Mouse (Mus musculus) lung, adult 2 months (tissue): ENCODE data around the gene Osbp2. TPM values are rescaled to one million over a fixed set of nuclear protein-coding genes. Genes with fewer than 3 reads are reported as not detected.
A peak's percentile ranks its signal among the peaks of the same experiment; 100 is the strongest.

Experiments used
- DNase-seq: peaks from one replicate; pipeline ENCODE4 v3.0.0; 2022
- H3K4me1 ChIP-seq: fragments of 200-500 bp; 2 replicates; pipeline ENCODE4 v1.6.1; 2011; ENCODE audit warnings: low read length; ENCODE audit not compliant: control insufficient read depth, insufficient read depth
- H3K4me3 ChIP-seq: fragments of 200-500 bp; replicated peaks from 2 replicates; pipeline ENCODE3; 2011; ENCODE audit warnings: low read depth, mild to moderate bottlenecking, control low read depth, low read length; ENCODE audit errors: extremely low read depth
- CTCF ChIP-seq: fragments of 200-500 bp; IDR thresholded peaks from 2 replicates; pipeline ENCODE4 v1.5.1; 2011; ENCODE audit warnings: mild to moderate bottlenecking, low read length, control low read depth; ENCODE audit not compliant: insufficient read depth
- POLR2A ChIP-seq: fragments of 200-500 bp; IDR thresholded peaks from 2 replicates; pipeline ENCODE4 v1.6.1; 2011; ENCODE audit warnings: low read depth, mild to moderate bottlenecking, control low read depth, low read length, borderline replicate concordance; ENCODE audit errors: extremely low read depth
- WGBS: fragments of 180-500 bp; shearing (Covaris S2); methylation state at CpG from one replicate; pipeline ENCODE4 v1.1.7; 2018; 5-methylcytosine and 5-hydroxymethylcytosine counted together
- polyA plus RNA-seq: library from polyadenylated mRNA; depleted of rRNA; stranded (reverse); fragments of >200 nt; gene quantifications from 2 replicates; pipeline ENCODE4 v1.2.3, GENCODE M21; 2012

Gene Osbp2
- polyA plus RNA-seq, 1 experiment = 0.58 TPM

DNA sequence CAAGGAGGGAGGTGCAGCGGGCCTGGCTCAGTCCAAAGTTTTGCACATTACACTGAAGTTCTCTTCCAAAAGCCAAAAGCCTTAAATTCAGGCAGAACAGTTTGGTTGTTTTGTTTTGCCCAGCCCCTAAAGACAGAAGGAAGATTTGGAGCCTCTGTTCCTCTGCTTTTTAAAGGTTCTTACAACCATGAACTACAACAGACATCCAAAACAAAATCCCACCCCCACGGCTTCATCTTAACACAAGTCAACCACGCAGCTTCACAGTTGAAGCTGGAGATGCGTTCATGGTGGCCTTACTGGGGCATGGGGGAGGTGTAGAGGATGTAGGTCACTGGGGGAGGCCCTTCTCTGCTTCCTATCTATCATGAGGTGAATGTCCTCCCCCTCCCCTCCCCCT, 11.8 kb downstream of the Osbp2 start:
- H3K4me1 ChIP-seq = no peaks in the 10 kb centered on the region
- TF ChIP-seq CTCF (no peak), POLR2A (no peak)
- DNase-seq = no peak
- WGBS = 71% methylated on average over 4 of the region's 4 CpGs
- no peak overlapping the region for H3K4me3 ChIP-seq

DNA sequence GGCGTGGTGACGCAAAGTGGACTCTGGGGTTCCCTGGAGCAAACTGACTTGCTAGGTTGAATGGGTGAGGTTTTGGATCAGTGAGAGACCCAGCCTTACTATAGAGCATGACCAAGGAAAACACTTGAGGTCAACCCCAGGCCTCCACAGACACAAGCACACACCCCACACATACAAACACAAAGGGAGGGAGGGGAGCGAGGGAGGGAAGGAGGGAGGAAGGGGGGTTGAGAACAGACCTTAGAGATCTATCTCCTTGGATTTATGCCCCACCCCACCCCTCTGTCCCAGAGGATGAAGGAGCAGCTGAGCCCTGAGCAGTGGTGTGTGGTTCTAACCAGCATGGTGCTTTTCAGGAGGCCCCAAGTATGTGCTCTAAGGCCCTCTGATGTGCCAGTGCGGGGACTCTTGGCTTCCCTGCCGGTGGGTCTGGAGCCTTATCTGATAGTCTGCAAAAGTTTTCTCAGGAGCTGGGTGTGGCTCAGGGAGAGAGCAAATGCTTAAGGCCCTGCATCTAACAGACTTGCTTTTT, 12.9 kb downstream of the Osbp2 start:
- H3K4me3 ChIP-seq = no peak overlapping the region
- 60% methylated on average over 5 of the region's 5 CpGs for WGBS
- no peak for TF ChIP-seq CTCF
- TF ChIP-seq POLR2A = no peak
- DNase-seq = no peak
- H3K4me1 ChIP-seq = no peaks in the 10 kb centered on the region

DNA sequence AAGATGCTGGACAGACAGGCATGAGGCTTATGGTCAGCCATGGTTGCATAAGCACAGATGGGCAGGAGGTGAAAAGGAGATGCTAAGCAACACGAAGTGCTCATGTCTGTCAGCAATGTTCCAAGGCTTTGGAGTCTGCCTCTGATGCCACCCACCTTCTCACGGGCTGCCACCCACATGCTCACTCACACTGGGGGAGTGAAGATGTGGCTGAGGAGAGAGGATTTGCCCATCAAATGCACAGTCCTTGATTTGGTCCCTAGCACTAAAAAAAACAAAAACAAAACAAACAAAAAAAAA, 13.4 kb downstream of the Osbp2 start:
- DNase-seq = no peak
- TF ChIP-seq POLR2A (no peak), CTCF (no peak)
- Histone ChIP-seq H3K4me3 (no peak overlapping the region), H3K4me1 (no peaks in the 10 kb centered on the region)
- WGBS = 75% methylated on average over 2 of the region's 2 CpGs

DNA sequence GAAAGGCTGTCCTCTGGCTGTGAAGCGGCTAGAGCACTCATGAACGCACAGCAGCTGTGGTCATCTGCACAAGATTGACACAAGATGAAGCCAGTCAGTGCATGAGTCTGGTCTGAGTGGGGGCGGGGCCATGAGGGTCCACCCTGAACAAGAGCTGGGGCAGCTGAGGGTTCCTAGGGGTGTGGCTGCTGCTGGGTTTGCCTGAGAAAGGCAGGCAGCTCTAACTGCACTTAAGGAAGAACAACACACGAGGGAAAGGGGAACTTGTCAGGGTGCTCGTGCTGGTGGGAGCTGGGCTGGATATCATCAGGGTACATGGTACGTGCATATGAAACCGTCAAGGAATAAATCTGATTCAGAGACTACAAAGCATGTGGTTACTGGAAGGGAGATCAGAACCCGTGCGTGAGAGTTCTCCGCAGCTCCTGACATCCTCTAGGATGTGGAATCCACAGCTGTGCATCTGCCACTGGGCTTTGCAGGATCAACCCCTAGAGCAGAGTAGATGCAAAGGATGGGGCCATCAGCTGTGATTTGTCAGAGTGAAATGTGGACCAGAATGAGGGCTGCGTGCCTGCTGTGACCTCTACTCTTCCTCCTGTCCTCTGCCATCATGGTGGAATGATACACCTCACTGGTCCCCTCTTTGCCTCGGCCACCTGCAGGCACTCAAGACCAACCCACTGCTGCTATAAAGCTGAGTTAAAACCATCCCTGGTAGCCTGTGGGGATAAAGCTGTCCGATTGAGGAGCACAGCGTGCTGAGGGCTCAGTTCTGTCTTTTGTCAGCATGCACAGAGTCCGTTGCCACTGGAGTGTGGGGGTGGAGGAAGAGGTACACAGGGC, 14.0 kb downstream of the Osbp2 start:
- no peak overlapping the region for H3K4me3 ChIP-seq
- no peak for TF ChIP-seq CTCF
- no peak for TF ChIP-seq POLR2A
- WGBS = 76% methylated on average over 15 of the region's 15 CpGs
- H3K4me1 ChIP-seq = no peaks in the 10 kb centered on the region
- DNase-seq = no peak

DNA sequence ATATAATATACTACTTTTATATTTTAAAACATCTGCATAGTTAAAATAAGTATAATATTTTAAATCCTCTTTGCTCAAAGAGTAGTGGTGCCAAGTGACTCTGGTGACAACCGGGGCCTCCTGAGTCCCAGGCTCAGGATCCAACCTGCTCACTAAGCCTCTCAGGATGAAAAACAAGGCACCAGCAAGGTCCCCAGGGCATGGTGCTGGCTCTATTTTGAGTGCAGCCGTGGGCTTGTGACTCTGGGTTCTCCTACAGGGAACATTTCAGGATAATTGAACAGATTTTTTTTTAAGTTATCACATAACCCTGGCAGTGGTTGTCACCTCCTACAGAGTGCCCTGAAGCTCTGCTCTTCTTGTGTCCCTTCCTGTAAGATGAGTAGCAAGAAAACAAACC, 17.4 kb downstream of the Osbp2 start:
- DNase-seq = no peak
- no peaks in the 10 kb centered on the region for H3K4me1 ChIP-seq
- WGBS = 63% methylated on average over 2 of the region's 2 CpGs
- H3K4me3 ChIP-seq = no peak overlapping the region
- TF ChIP-seq POLR2A (no peak), CTCF (no peak)

DNA sequence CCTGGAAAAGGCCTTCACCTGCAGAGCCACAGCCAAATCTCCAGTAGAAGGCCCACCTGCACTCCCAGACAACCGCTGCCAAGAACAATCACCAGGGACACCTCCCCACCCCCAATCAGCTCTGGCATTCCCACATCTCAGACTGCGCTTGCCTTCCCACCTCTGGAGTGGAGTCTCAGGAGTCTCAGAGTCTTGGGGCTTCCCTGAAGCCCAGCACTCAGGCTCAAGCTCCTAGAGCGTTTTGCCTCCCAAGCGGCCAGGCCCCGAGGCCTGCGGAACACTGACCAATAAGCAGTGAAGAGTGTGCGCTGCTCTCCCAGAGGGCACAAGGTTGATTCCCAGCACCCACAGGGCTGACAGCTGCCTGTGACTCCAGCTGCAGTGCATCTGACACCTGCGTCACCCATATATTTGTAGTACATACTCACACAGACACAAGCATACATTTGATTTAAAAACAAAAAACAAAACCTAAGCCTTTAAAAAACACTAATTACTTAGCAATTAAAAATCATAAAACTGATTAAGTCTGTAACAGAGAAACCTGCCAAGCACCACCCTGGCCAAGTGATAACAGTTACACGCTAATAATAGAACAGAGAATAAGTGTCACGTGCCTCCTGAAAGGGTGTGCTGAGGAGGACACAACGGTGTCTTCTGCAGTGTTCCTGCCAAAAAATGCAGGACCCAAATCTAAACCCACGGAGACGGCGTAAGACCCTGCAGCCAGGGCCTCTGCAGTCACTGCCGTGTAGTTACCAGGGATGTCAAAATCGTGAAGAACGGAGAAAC, 19.6 kb downstream of the Osbp2 start:
- Histone ChIP-seq H3K4me1 (no peaks in the 10 kb centered on the region), H3K4me3 (no peak overlapping the region)
- no peak for TF ChIP-seq POLR2A
- no peak for TF ChIP-seq CTCF
- 78% methylated on average over 17 of the region's 17 CpGs for WGBS
- no peak for DNase-seq

DNA sequence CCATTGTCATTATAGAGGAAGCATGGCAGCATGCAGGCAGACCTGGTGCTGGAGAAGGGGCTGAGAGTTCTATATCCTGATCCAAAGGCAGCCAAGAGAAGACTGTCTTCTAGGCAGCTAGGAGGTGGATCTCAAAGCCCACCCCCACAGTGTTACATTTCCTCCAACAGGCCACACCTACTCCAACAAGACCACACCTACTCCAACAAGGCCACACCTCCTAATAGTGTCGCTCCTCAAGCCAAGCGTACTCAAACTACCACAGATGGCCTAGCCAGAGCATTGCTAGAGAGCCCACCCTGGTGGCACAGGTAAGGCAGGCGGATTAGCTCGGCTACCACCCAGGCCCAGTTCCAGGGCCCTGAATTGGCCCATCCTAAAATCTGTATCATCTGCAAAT, 28.4 kb downstream of the Osbp2 start:
- no peak for TF ChIP-seq POLR2A
- no peak for TF ChIP-seq CTCF
- Histone ChIP-seq H3K4me3 (no peak overlapping the region), H3K4me1 (peaks cover 3% of the 10 kb centered on the region; the same call in 1 of the 2 replicates)
- DNase-seq = no peak
- 67% methylated on average over 4 of the region's 4 CpGs for WGBS

DNA sequence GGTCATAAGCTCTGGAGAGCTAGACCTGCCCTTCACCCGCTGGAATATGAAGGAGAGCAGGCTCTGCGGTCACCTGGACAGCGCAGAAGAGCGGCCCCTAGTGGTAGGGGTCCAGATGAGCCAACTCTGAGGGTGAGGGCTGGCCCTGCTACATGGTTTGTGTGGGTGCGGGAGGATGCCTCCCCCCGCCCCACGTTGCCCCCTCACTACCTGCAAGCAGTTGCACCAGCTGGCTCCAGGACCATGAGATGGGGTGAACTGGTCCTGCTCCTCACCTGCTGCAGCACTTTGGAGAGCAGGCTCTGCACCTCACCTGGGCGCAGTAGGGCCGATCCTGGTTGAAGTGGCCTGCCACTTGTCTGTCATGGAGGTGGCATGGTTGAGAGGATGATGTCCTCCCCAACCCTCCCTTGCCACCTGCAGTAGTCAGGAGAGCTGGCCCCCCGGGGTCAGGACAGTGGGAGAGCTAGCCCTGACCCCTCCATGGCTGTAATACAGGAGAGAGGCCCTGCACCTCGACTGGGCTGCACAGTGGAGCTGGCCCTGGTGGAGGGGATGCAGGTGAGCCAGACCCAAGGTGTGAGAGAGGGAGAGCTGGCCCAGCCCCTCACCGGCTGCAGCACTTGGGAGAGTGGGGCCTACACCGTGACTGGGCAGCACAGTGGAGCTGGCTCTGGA, 29.1 kb downstream of the Osbp2 start:
- Histone ChIP-seq H3K4me3 (no peak overlapping the region), H3K4me1 (peaks cover 3% of the 10 kb centered on the region; the same call in 1 of the 2 replicates)
- 45% methylated on average over 13 of the region's 13 CpGs for WGBS
- DNase-seq = peak; percentile 40
- TF ChIP-seq CTCF = peak; percentile 74
- no peak for TF ChIP-seq POLR2A
